Mouse (Mus musculus): ENCODE results near the gene Kat2b. TPM values are rescaled to one million over a fixed set of nuclear protein-coding genes. Genes with fewer than 3 reads are reported as not detected.

The Kat2b gene
- polyA plus RNA-seq, 1 experiment from 2014 or later = 11.0 TPM

DNA sequence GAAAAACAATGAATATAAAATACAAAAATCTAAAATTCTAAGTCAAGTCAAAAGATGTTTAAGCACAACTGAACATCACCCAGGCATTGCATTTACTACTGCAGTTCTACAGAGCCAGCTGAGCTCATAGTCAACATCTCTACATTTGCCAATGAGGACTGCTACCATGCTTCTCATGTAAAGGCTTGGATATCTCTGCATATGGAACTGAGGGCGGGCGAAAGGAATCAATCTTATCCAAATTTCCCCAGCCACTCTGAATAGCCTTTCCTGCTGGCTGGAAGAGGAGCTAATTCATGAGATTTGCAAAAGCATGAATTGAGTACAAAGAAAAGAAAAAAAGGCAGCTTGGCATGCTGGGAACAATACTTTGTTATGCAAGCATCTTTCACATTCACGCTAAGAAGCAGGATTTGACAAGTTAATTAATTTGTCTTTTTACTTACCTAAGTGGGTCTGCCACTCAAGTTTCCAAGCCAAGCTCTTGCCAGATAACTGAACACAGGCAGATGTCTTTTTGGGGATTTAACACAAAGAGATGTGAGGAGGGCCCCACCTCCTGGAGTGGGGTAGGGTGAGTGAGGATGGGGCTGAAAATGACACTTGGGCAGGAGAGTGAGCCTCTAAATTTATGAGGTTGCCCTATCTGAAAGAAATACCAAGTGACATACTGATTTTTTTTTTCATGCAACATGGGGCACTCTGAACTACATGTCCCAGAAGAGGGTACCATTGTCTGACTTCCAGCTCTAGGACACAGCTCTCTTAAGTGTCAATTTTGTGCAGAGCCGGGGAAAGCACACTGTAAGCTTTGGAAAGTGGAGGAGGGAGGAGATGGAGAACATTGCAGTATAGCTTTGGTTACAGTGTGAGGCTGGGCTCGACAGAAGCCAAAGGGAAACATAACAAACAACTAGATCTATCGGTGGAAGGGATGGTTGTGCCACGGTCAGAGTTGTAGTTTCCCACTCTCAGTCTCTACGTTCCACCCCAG is 15.1 kb upstream of the Kat2b start:
- H3K4me2 ChIP-seq = no peak overlapping the region

DNA sequence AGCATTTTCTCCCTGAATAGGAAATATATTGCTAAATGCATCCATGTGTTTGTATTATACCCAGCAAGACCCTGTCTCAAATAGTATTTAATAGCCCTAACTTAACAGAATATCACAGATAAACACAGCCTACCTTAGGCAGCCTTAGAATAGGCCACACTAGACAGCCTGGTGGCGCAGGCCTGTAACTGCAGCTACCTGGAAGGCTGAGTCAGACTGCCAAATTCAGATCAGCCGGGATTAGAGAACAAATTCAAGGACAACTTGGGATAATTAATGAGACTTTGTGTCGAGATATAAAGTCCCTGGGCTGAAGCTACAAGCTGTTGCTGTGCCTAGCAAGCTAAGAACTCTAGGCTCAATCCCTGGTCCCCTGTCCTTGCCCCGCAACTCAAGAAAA is 12.6 kb upstream of the Kat2b start:
- no peak for ATAC-seq (replicated peaks; ENCODE audit: insufficient number of reproducible peaks, low FRiP score, low TSS enrichment)
- Histone ChIP-seq H3K4me2 (no peak overlapping the region), H3K4me3 (ENCODE audit: low read depth, low read length) (no peak overlapping the region), H3K27me3 (ENCODE audit: control insufficient read depth, insufficient read depth, low read length) (no peaks in the 10 kb centered on the region), H3K4me1 (ENCODE audit: control insufficient read depth, insufficient read depth, low read length) (no peaks in the 10 kb centered on the region), H3K27ac (ENCODE audit: low read depth, low read length) (no peak overlapping the region), H3K9me3 (replicated peaks; ENCODE audit: control insufficient read depth, low read length) (no peaks in the 10 kb centered on the region), H3K36me3 (ENCODE audit: control insufficient read depth, insufficient read depth, low read length) (no peaks in the 10 kb centered on the region), H3K9ac (ENCODE audit: low read depth, low read length) (no peak overlapping the region)
- WGBS (ENCODE audit: insufficient replicate concordance) = 76% methylated on average over 4 of the region's 4 CpGs

More for the DNA sequence above, 15.1 kb upstream of the Kat2b start:
- WGBS (ENCODE audit: insufficient replicate concordance) = 69% methylated on average over 8 of the region's 8 CpGs
- no peak overlapping the region for H3K9ac ChIP-seq (ENCODE audit: low read depth, low read length)
- no peak for ATAC-seq (replicated peaks; ENCODE audit: insufficient number of reproducible peaks, low FRiP score, low TSS enrichment)
- H3K36me3 ChIP-seq (ENCODE audit: control insufficient read depth, insufficient read depth, low read length) = no peaks in the 10 kb centered on the region
- H3K27me3 ChIP-seq (ENCODE audit: control insufficient read depth, insufficient read depth, low read length) = no peaks in the 10 kb centered on the region
- no peaks in the 10 kb centered on the region for H3K4me1 ChIP-seq (ENCODE audit: control insufficient read depth, insufficient read depth, low read length)
- H3K27ac ChIP-seq (ENCODE audit: low read depth, low read length) = no peak overlapping the region
- H3K4me3 ChIP-seq (ENCODE audit: low read depth, low read length) = no peak overlapping the region
- no peaks in the 10 kb centered on the region for H3K9me3 ChIP-seq (replicated peaks; ENCODE audit: control insufficient read depth, low read length)

DNA sequence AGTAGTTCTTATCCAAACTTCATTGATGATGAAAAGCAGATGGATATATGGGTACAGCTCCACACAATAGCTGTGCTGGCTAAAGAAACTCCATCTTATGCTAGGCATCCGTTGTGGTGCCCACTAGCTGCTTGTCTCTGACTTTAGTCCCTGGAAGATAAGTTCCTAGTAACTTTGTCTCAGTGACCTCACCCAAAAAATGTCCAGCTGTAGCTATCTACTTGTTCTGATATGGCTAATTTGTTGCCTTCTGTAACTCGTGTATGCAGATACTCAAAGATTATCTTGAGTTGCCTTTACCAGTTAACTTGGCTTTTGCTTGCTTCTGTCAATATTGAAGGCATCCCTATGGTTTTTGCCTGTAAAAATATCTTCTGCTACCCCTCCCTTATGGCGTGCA is 11.8 kb upstream of the Kat2b start:
- H3K4me1 ChIP-seq (ENCODE audit: control insufficient read depth, insufficient read depth, low read length) = no peaks in the 10 kb centered on the region
- H3K27me3 ChIP-seq (ENCODE audit: control insufficient read depth, insufficient read depth, low read length) = no peaks in the 10 kb centered on the region
- H3K9me3 ChIP-seq (replicated peaks; ENCODE audit: control insufficient read depth, low read length) = no peaks in the 10 kb centered on the region
- no peak overlapping the region for H3K27ac ChIP-seq (ENCODE audit: low read depth, low read length)
- H3K4me2 ChIP-seq = no peak overlapping the region
- H3K9ac ChIP-seq (ENCODE audit: low read depth, low read length) = no peak overlapping the region
- no peaks in the 10 kb centered on the region for H3K36me3 ChIP-seq (ENCODE audit: control insufficient read depth, insufficient read depth, low read length)
- 48% methylated on average over 3 of the region's 3 CpGs for WGBS (ENCODE audit: insufficient replicate concordance)
- H3K4me3 ChIP-seq (ENCODE audit: low read depth, low read length) = no peak overlapping the region
- no peak for ATAC-seq (replicated peaks; ENCODE audit: insufficient number of reproducible peaks, low FRiP score, low TSS enrichment)

DNA sequence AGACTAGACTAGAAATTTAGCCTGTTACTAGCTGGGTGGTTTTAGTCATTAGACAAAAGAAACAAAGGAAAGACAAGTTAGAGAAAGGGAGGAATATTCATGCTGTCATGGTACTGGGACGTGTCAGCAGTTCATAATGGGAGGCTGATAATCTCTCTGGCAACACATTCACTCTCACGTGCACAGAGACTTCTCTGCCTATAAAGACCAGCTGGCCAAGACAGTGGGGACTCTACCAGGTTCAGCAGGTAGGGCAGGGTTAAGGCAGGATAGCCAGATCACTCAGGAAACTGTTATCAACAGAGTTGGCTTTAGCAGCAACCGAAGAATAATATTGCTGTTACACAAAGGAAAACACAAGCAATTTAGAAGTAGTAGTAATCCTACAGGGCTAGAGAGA is 9.2 kb upstream of the Kat2b start:
- Histone ChIP-seq H3K27me3 (ENCODE audit: control insufficient read depth, insufficient read depth, low read length) (no peaks in the 10 kb centered on the region), H3K27ac (ENCODE audit: low read depth, low read length) (no peak overlapping the region), H3K36me3 (ENCODE audit: control insufficient read depth, insufficient read depth, low read length) (no peaks in the 10 kb centered on the region), H3K4me1 (ENCODE audit: control insufficient read depth, insufficient read depth, low read length) (no peaks in the 10 kb centered on the region), H3K9ac (ENCODE audit: low read depth, low read length) (no peak overlapping the region), H3K4me3 (ENCODE audit: low read depth, low read length) (no peak overlapping the region), H3K4me2 (no peak overlapping the region), H3K9me3 (replicated peaks; ENCODE audit: control insufficient read depth, low read length) (no peaks in the 10 kb centered on the region)
- ATAC-seq (replicated peaks; ENCODE audit: insufficient number of reproducible peaks, low FRiP score, low TSS enrichment) = no peak
- WGBS (ENCODE audit: insufficient replicate concordance) = 42% methylated on average over 3 of the region's 3 CpGs

DNA sequence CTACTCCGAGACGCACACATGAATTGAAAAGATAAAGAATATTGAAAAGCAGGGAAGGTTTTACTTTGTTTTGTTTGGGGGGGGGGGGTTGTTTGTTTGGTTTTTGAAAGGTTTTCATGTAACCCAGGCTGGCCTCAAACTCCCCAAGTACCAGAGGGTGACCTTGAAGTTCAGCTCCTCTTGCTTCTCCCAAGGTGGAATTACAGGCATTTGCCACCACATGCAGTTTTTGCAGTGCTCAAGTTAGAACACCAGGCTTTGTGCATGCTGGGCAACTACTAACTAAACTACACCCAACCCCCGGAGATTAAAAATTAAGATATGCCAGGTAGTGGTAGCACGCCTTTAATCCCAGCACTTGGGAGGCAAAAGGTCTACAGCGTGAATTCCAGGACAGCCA is 7.0 kb upstream of the Kat2b start:
- Histone ChIP-seq H3K4me2 (no peak overlapping the region), H3K4me1 (ENCODE audit: control insufficient read depth, insufficient read depth, low read length) (no peaks in the 10 kb centered on the region), H3K36me3 (ENCODE audit: control insufficient read depth, insufficient read depth, low read length) (no peaks in the 10 kb centered on the region), H3K9me3 (replicated peaks; ENCODE audit: control insufficient read depth, low read length) (no peaks in the 10 kb centered on the region), H3K9ac (ENCODE audit: low read depth, low read length) (no peak overlapping the region), H3K4me3 (ENCODE audit: low read depth, low read length) (no peak overlapping the region), H3K27me3 (ENCODE audit: control insufficient read depth, insufficient read depth, low read length) (no peaks in the 10 kb centered on the region), H3K27ac (ENCODE audit: low read depth, low read length) (no peak overlapping the region)
- 87% methylated on average over 5 of the region's 5 CpGs for WGBS (ENCODE audit: insufficient replicate concordance)
- no peak for ATAC-seq (replicated peaks; ENCODE audit: insufficient number of reproducible peaks, low FRiP score, low TSS enrichment)

DNA sequence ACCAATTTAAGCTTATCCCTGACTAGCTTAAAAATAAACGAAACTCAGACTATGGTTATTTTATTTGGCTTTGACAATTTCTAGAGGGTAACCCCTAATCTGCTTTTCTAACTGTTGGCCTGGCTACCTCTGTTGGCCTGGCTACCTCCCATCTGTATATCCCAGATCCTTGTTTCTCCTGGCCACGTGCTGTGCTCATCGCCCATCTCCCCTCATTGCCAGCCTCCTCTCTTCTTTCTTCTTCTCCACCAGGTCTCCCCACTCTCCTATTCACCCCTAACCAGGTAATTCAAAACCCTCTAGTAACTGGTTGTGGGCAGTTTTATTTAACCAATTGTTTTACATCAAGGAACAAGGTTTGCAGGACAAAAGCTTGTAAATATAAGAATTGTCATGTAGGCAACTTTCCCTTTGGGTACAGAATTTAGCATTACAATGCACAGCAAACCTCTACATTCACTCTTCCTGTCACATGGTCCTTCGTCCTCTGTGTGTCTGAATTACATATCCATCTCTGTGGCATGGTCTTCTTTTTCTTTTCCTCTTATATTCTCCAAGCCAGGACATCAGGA is 5.1 kb upstream of the Kat2b start:
- no peaks in the 10 kb centered on the region for H3K4me1 ChIP-seq (ENCODE audit: control insufficient read depth, insufficient read depth, low read length)
- no peaks in the 10 kb centered on the region for H3K9me3 ChIP-seq (replicated peaks; ENCODE audit: control insufficient read depth, low read length)
- no peak overlapping the region for H3K27ac ChIP-seq (ENCODE audit: low read depth, low read length)
- ATAC-seq (replicated peaks; ENCODE audit: insufficient number of reproducible peaks, low FRiP score, low TSS enrichment) = no peak
- no peak overlapping the region for H3K4me3 ChIP-seq (ENCODE audit: low read depth, low read length)
- no peaks in the 10 kb centered on the region for H3K36me3 ChIP-seq (ENCODE audit: control insufficient read depth, insufficient read depth, low read length)
- no peak overlapping the region for H3K4me2 ChIP-seq
- no peaks in the 10 kb centered on the region for H3K27me3 ChIP-seq (ENCODE audit: control insufficient read depth, insufficient read depth, low read length)
- WGBS (ENCODE audit: insufficient replicate concordance) = 81% methylated on average over 4 of the region's 4 CpGs
- no peak overlapping the region for H3K9ac ChIP-seq (ENCODE audit: low read depth, low read length)

DNA sequence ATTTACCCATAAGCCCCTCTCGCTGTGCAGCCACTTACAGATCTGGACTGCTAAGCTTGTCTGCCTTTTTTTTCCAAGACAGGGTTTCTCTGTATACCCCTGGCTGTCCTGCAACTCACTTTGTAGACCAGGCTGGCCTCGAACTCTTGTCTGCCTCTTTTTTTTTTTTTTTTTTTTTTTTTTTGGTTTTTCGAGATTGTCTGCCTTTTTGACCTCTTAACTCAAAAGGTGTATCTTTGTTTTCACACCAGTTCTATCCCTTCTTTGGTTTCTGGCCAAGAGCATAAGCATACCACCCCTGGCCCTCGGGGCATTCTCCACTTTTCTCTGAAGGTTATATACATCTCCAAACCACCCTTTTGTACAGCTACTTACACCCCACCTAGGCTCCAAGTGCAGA is 1.8 kb upstream of the Kat2b start:
- Histone ChIP-seq H3K27me3 (ENCODE audit: control insufficient read depth, insufficient read depth, low read length) (no peaks in the 10 kb centered on the region), H3K4me2 (no peak overlapping the region), H3K9me3 (replicated peaks; ENCODE audit: control insufficient read depth, low read length) (no peaks in the 10 kb centered on the region), H3K36me3 (ENCODE audit: control insufficient read depth, insufficient read depth, low read length) (no peaks in the 10 kb centered on the region), H3K9ac (ENCODE audit: low read depth, low read length) (no peak overlapping the region), H3K27ac (ENCODE audit: low read depth, low read length) (no peak overlapping the region), H3K4me1 (ENCODE audit: control insufficient read depth, insufficient read depth, low read length) (peaks cover 14% of the 10 kb centered on the region), H3K4me3 (ENCODE audit: low read depth, low read length) (no peak overlapping the region)
- WGBS (ENCODE audit: insufficient replicate concordance) = 82% methylated on average over 4 of the region's 4 CpGs
- no peak for ATAC-seq (replicated peaks; ENCODE audit: insufficient number of reproducible peaks, low FRiP score, low TSS enrichment)

DNA sequence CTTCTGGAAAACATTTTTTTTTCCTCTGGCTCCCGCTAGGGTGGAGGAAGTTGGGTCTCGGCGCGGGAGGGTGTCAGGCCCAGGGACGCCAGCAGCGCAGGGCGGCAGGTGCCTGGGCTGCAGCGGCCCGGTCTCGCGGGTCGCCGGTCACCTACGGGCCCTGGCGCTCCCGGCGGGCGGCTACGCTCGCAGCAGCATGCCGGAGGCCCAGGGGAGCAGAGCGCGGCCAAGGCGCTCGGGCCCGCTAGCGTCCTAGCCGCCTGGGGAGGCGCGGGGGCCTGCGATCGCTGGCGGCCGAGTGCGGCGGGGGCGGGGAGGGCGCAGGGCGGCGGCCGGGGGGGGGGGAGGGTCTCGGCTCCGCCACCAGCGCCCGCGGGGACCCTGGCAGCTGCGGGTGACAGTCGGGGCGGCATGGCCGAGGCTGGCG is 271 bp downstream of the Kat2b start:
- 1% methylated on average over 33 of the region's 51 CpGs for WGBS (ENCODE audit: insufficient replicate concordance)

More for the DNA sequence above, 271 bp downstream of the Kat2b start:
- H3K36me3 ChIP-seq (ENCODE audit: control insufficient read depth, insufficient read depth, low read length) = no peaks in the 10 kb centered on the region
- no peaks in the 10 kb centered on the region for H3K9me3 ChIP-seq (replicated peaks; ENCODE audit: control insufficient read depth, low read length)
- peak overlapping the region; percentile 95 for H3K9ac ChIP-seq (ENCODE audit: low read depth, low read length)
- peaks cover 22% of the 10 kb centered on the region for H3K4me1 ChIP-seq (ENCODE audit: control insufficient read depth, insufficient read depth, low read length)
- peak; percentile 58 for ATAC-seq (replicated peaks; ENCODE audit: insufficient number of reproducible peaks, low FRiP score, low TSS enrichment)
- no peaks in the 10 kb centered on the region for H3K27me3 ChIP-seq (ENCODE audit: control insufficient read depth, insufficient read depth, low read length)
- peak overlapping the region; percentile 98 for H3K27ac ChIP-seq (ENCODE audit: low read depth, low read length)
- H3K4me2 ChIP-seq = peak overlapping the region; percentile 96
- peak overlapping the region; percentile 79 for H3K4me3 ChIP-seq (ENCODE audit: low read depth, low read length)
